Mouse (Mus musculus) G1E (cell line): ENCODE data around the gene Nhlrc1.

Experiments
- CTCF ChIP-seq: IDR thresholded peaks from 2 replicates; pipeline ENCODE4 v1.5.1; 2012; ENCODE audit warnings: low read depth, low read length, inconsistent platforms, mixed read lengths
- GATA1 ChIP-seq: IDR thresholded peaks from 2 replicates; pipeline ENCODE4 v1.6.1; 2012; ENCODE audit warnings: borderline replicate concordance, low read length, inconsistent platforms, mixed read lengths
- POLR2AphosphoS5 ChIP-seq: IDR thresholded peaks from 2 replicates; pipeline ENCODE4 v1.6.1; 2012; ENCODE audit warnings: low read depth, low read length, inconsistent platforms; ENCODE audit not compliant: insufficient replicate concordance

DNA sequence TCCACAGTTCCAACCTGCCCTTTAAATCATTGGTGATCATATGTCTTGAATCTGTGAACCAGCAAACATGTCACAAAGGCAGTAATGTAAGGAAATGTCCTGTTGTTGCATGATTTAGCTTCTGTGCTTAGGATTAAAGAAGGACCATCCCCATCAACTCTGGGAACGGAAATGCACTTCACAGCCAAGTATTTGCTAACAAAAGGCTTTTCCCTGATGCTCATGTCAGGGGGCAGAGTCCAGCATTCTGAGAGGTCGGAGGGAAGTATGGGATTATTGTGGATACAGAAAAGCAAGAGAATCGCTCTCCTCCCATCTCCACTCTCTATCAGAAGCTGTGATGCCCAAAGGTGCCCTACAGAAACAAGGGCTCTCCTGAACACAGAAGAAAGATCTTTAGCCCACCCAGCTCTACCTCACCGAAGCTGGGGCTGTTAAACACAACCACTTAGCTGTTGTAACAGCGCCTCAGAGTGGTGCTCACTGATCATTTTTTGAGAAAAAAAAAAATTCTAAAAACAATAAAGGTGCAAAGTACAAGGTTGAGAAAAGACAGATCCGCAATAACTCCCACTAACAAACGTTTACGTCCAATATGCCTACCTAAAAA is 27.5 kb upstream of the Nhlrc1 start:
- no peak for TF ChIP-seq POLR2AphosphoS5
- TF ChIP-seq GATA1 = no peak
- no peak for TF ChIP-seq CTCF
